In the genomic region with DNA sequence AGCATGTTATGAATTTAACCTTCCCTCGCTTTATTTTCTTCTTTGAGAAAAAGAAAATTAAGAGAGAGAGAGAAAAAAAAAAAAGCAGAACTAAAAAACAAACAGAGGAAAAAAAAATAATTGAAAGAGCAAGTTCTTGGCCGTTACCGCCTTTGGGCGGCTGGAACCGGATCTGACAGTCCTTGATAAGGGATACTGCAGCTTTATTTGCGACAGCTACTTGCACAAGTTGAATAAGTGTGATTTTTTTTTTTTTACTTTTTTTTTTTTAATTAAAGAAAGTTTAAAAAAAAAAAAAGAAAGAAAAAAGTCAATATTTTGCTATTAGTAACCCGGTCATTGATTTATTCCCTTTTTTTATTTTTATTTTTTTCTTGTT, we compare ENCODE assay signal across 13 mouse cellular contexts.
DNase-seq lines count a peak whose midpoint lies in the region; ATAC-seq and TF ChIP-seq lines count a peak whose summit lies in the region.
"Had no signal": no experiment of that assay in that cellular context is flagged by ENCODE, and none has a peak within 500 bp of the region (broad histone marks: within the 10 kb centered on the region; RNA-seq: fewer than 3 reads in every experiment).

No protein-coding gene starts in this region.

- TF ChIP-seq CTCF in cerebellum, adult 2 months (IDR thresholded peaks at IDR 0.05; ENCODE audit: borderline replicate concordance, insufficient read depth, low read depth, low read length): no peak

- no peak overlapping the region for H3K9ac ChIP-seq in heart, embryonic 11.5 days (ENCODE audit: low read depth, low read length)
- no peak overlapping the region for H3K9ac ChIP-seq in midbrain, embryonic 11.5 days (ENCODE audit: low read length)
- H3K9ac ChIP-seq: heart, embryonic 15.5 days; lung, embryonic 15.5 days; neural tube, embryonic 13.5 days; stomach, embryonic 15.5 days had no signal

- no peak for ATAC-seq in heart, embryonic 11.5 days (replicated peaks; ENCODE audit: insufficient number of reproducible peaks, low FRiP score, low TSS enrichment)
- no peak for ATAC-seq in midbrain, embryonic 11.5 days (ENCODE audit: low FRiP score)

- H3K9me3 ChIP-seq in heart, embryonic 11.5 days (replicated peaks; ENCODE audit: control insufficient read depth, low read length): no peaks in the 10 kb centered on the region
- no peaks in the 10 kb centered on the region for H3K9me3 ChIP-seq in midbrain, embryonic 10.5 days (replicated peaks)
- no peaks in the 10 kb centered on the region for H3K9me3 ChIP-seq in midbrain, embryonic 11.5 days (ENCODE audit: control insufficient read depth, low read length)
- H3K9me3 ChIP-seq: heart, embryonic 15.5 days; lung, embryonic 15.5 days; neural tube, embryonic 13.5 days; stomach, embryonic 15.5 days had no signal

- intact Hi-C loops in left cerebral cortex, postnatal 36 days (cut with DNase I): no loop called here

- no peak for TF ChIP-seq POLR2A in cerebellum, adult 2 months (IDR thresholded peaks at IDR 0.05; ENCODE audit: borderline replicate concordance, insufficient read depth, low read length)

- 0 out of 2 replicates have a peak, but pooled peaks cover 4% of the 10 kb centered on the region for H3K4me1 ChIP-seq in heart, embryonic 11.5 days (ENCODE audit: control insufficient read depth, insufficient read depth, low read length)
- peaks cover 43% of the 10 kb centered on the region for H3K4me1 ChIP-seq in midbrain, embryonic 10.5 days
- H3K4me1 ChIP-seq in midbrain, embryonic 11.5 days (ENCODE audit: control insufficient read depth, insufficient read depth, low read length): peaks cover 10% of the 10 kb centered on the region
- no peaks in the 10 kb centered on the region for H3K4me1 ChIP-seq in cerebellum, adult 2 months (ENCODE audit: control insufficient read depth, insufficient read depth, low read length)
- H3K4me1 ChIP-seq: stomach, embryonic 15.5 days had no signal

- peak; percentile 35 to 53 for DNase-seq in heart, adult 18-20 months
- no peak for DNase-seq in midbrain, embryonic 10.5 days (ENCODE audit: low spot score)
- no peak for DNase-seq in midbrain, embryonic 11.5 days (ENCODE audit: low spot score, missing footprints)
- DNase-seq in liver: peak; percentile 91
- peak; percentile 26 to 66 for DNase-seq in spleen, postnatal 36 days (ENCODE audit: low spot score in 2 of 2)
- DNase-seq in left cerebral cortex, postnatal 36 days (ENCODE audit: low spot score in 2 of 2): no peak
- DNase-seq in cerebellum, adult 2 months: no peak
- DNase-seq: cerebellum, adult 18-20 months had no signal

- peaks cover 8% of the 10 kb centered on the region for H3K36me3 ChIP-seq in heart, embryonic 11.5 days (ENCODE audit: control insufficient read depth, insufficient read depth, low read length)
- peaks cover 80% of the 10 kb centered on the region for H3K36me3 ChIP-seq in midbrain, embryonic 10.5 days
- peaks cover 3% of the 10 kb centered on the region; the same call in 1 of the 2 replicates for H3K36me3 ChIP-seq in midbrain, embryonic 11.5 days (ENCODE audit: control insufficient read depth, insufficient read depth, low read length)
- H3K36me3 ChIP-seq: neural tube, embryonic 13.5 days had no signal

- H3K27ac ChIP-seq in heart, embryonic 11.5 days (ENCODE audit: low read depth, low read length): no peak overlapping the region
- H3K27ac ChIP-seq in midbrain, embryonic 10.5 days (replicated peaks): peak overlapping the region; percentile 74; the same call in 1 of the 2 replicates
- no peak overlapping the region for H3K27ac ChIP-seq in midbrain, embryonic 11.5 days (ENCODE audit: low read depth, low read length)
- H3K27ac ChIP-seq in cerebellum, adult 2 months (ENCODE audit: insufficient read depth, low read length): no peak overlapping the region
- H3K27ac ChIP-seq: heart, embryonic 15.5 days; lung, embryonic 15.5 days; neural tube, embryonic 13.5 days; stomach, embryonic 15.5 days had no signal

- no peak overlapping the region; the same call in 1 of the 2 replicates for H3K4me2 ChIP-seq in heart, embryonic 11.5 days
- H3K4me2 ChIP-seq in midbrain, embryonic 11.5 days: no peak overlapping the region
- H3K4me2 ChIP-seq: heart, embryonic 15.5 days; lung, embryonic 15.5 days; neural tube, embryonic 13.5 days; stomach, embryonic 15.5 days had no signal

- 37% methylated on average over 7 of the region's 7 CpGs for WGBS in heart, embryonic 11.5 days (ENCODE audit: insufficient replicate concordance)
- 78% methylated on average over 7 of the region's 7 CpGs for WGBS in midbrain, embryonic 10.5 days
- 65% methylated on average over 7 of the region's 7 CpGs for whole genome bisulfite sequencing in midbrain, embryonic 11.5 days
- WGBS in cerebellum, adult 2 months: 83% methylated on average over 7 of the region's 7 CpGs

- no peak overlapping the region for H3K4me3 ChIP-seq in heart, embryonic 11.5 days (ENCODE audit: low read depth, low read length)
- no peak overlapping the region for H3K4me3 ChIP-seq in midbrain, embryonic 10.5 days
- no peak overlapping the region for H3K4me3 ChIP-seq in midbrain, embryonic 11.5 days (ENCODE audit: low read depth, low read length)
- no peak overlapping the region for H3K4me3 ChIP-seq in cerebellum, adult 2 months (replicated peaks; ENCODE audit: insufficient read depth, low read depth, low read length)
- H3K4me3 ChIP-seq: heart, embryonic 15.5 days; lung, embryonic 15.5 days; neural tube, embryonic 13.5 days; stomach, embryonic 15.5 days had no signal

- H3K27me3 ChIP-seq in heart, embryonic 11.5 days (ENCODE audit: control insufficient read depth, insufficient read depth, low read length): no peaks in the 10 kb centered on the region
- H3K27me3 ChIP-seq in midbrain, embryonic 10.5 days (ENCODE audit: low read depth, poor library complexity, severe bottlenecking): peaks cover 3% of the 10 kb centered on the region; the same call in 1 of the 2 replicates
- H3K27me3 ChIP-seq in midbrain, embryonic 11.5 days (ENCODE audit: control insufficient read depth, insufficient read depth, low read length): no peaks in the 10 kb centered on the region
- H3K27me3 ChIP-seq in cerebellum, adult 2 months (ENCODE audit: control insufficient read depth, insufficient read depth, low read length): no peaks in the 10 kb centered on the region
- H3K27me3 ChIP-seq: heart, embryonic 15.5 days; lung, embryonic 15.5 days; neural tube, embryonic 13.5 days; stomach, embryonic 15.5 days had no signal

Comparison
In these comparisons a context has a peak if more than half of its experiments do, and no peak if none do; other contexts are left out.
1. DNase-seq: peak in heart, adult 18-20 months (2 of 2), liver (single experiment) and spleen, postnatal 36 days (2 of 2); none in midbrain, embryonic 10.5 days (single experiment), midbrain, embryonic 11.5 days (single experiment), left cerebral cortex, postnatal 36 days (0 of 2) and cerebellum, adult 2 months (0 of 2).